Mouse (Mus musculus) urinary bladder, postnatal 4 days (tissue): ENCODE data around the gene Casc1.

Experiments used
- DNase-seq, 2 experiments: peaks; one replicate each; pipeline ENCODE4 v3.0.0; 2021 to 2022; ENCODE audit warnings: low spot score in 2 of 2

Casc1 gene

GRCm38 (mm10) chr6:145210816-145211338 is at the start of gene Casc1, which contains the start of gene Etfrf1:
Casc1 (minus strand) TSS chr6:145211005.
Etfrf1 (plus strand) TSS chr6:145211134.
- DNase-seq = peak; percentile 97 to 98

DNA sequence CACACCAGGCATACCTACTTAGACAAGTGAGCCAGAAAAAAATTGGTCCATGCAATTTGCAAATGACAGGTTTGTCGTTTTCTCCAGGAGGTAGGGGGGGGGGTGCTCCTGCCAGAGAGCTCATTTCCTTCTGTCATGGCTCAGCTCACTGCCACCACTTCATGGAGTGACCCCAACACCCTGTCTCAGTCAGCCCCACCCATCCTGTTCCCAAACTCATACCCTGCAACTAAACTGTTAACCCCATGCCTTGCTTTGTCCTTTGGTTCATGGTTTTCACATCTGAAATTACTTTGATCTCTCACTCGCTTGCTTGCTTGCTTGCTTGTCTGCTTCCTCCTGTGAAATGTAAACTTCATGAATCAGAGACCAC is 45.9 kb upstream of the Casc1 start:
- no peak for DNase-seq

GRCm38 (mm10) chr6:145255952-145256700 is 45.3 kb upstream of the Casc1 start:
- DNase-seq = no peak

DNA sequence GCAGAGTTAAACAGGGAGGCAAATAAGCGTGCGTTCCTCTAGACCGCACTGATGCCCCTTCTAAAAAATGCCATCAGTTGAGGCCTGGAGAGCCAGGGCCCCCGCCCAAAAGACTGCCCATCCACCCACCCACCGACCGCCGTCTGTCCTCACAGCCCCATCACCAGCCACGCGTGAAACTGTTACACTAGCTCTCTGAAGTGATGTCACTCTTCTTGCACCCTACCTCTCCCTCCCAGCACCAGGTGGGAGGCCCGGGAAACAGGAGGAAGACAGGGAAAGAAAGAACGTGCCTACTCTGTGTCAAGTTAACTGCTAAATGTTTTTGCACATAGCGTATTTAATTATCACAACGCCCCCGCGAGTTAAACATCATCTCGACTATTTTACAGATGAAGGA is 40.0 kb upstream of the Casc1 start:
- no peak for DNase-seq

DNA sequence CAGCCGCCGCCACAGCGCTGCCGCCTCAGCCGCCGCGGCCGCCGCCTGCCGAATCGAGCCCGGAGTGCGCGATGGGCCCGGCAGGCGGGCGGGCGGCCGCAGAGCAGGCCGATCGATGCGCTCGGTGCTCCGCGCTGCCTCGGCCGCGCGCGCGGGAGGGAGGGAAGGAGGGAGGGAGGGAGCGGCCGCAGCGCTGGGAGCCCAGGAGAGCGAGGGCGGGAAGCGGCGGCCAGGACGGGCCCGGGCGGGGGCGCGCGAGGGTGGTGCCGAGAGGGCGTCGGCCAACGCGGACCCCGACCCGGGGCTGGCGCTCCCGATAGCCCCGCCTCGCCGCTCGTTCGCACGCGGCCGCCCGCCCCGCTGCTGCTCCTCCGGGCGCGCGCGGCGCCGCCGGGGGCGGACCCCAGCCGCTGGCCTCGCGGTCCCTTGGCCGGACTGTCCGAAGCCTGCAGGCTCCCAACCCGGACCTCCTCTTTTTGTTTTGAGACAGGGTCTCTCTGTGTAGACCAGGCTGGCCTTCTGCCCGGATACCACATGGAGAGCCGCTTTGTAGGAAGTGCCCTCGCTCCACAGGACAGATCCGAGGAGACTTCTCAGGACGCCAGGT is 39.5 kb upstream of the Casc1 start, which contains the start of gene Kras:
Gene Kras (minus strand): TSS at position 55 of the 607 bp plus-strand sequence.
- peak; percentile 91 to 93 for DNase-seq

GRCm38 (mm10) chr6:145249291-145250184 is 38.7 kb upstream of the Casc1 start:
- DNase-seq = peak; percentile 39 to 67

DNA sequence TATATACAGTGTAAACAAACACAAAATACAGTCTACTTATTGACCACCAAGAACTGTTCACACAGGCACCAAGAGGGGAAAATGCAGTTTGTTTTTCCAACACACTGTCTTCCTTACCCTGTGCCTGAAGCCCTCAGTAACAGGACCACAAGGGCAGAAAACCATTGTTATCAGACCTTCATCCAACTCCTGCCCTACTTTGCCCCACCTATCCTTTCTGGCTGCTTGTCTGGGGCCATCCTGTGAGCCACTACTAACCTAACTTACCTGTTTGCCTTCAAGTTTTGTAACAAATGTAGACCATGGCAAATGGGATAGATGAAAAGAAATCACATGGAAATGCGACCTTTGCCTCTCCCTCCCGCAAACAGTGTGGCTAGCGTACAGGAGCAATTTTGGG is 37.1 kb upstream of the Casc1 start:
- DNase-seq = no peak

DNA sequence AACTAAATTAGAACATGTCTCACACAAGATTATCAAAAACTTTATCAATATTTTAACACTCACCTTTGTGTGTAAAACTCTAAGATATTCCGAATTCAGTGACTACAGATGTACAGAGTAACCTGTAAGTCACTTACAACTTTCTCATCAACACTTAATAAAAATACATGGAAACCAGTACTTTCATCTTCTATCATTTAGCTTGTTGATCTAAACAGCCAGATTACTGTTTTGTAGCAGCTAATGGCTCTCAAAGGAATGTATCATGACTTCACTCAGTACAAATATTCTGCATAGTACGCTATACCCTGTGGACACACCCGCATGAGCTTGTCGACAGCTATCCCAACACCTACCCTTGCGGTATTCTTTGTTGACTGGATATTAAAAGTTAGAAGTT is 36.0 kb upstream of the Casc1 start:
- no peak for DNase-seq

- no peak for DNase-seq
Observed at GRCm38 (mm10) chr6:145242521-145242920, 31.7 kb upstream of the Casc1 start.

GRCm38 (mm10) chr6:145240285-145240684 is 29.5 kb upstream of the Casc1 start:
- DNase-seq = no peak

DNA sequence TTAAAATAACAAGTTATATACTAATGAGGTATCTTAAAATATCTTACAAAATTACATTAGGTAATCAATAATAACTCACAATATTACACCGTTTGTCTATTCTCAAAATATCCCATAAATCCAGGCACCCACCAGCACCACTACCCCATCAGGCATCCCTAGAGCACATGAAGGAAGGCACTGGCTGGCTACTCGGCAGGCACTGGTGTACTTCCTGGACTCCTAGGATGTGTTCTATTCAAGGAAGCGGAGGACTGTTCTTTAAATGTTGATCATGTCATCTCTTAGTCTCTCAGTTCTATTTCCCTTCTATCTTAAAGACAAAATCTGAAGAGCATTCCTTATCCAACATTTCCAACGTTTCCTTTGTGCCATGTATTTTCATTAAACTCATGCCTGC is 26.3 kb upstream of the Casc1 start:
- no peak for DNase-seq

DNA sequence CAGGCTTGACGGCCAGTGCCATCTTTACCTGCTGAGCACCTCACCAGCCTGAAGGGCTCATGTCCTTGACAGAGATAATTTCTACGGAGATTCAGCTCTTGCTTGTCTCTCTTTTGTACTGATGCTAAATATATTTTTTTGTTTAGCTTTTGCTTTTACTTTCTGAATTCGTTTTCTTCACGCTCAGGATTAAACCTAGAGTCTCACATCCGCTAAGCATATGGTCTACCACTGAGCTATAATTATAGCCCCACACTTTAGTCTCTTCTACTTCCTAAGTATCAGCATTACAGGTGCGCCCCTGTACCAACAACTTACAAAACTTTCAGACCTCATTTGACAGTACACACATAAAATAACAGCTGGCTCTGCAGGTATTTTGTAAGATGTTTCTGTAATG is 24.6 kb upstream of the Casc1 start:
- no peak for DNase-seq

GRCm38 (mm10) chr6:145234391-145234790 is 23.6 kb upstream of the Casc1 start:
- no peak for DNase-seq

DNA sequence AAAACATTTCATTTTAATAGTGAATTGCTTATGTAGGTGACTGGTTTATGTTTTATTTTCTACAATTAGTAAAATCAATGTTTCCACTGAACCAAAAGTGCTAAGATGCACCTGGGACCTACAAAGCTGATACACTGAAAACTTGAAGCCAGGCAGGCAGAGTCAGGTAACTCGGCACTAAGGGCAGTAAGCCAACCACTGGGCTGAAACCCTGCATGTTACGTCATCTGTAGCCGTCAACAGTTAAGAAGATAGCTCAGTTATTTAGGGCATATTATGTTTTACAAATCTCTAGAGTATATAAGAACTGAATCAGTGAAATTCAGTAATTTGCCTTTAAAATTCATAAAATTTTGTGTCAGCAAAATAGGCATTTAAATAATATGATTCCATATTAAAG is 15.5 kb upstream of the Casc1 start:
- DNase-seq = no peak

DNA sequence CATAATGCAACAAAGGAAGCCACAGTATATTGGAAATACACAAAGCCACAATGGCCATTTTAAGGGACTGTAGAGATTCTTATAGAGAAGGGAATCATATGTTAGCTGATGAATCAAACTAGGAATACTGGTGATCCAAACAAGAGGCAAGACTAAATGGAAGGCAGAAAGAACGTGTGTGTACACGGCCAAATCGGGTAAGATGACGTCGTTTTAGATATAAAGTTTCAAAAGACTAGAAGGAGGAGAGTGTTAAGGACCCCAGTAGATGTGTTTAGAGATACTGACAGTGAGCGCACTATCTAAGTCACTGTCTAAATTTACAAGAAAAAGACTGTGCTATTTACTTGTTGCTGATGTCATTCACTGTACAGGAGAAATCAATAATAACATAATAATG is 13.4 kb upstream of the Casc1 start:
- DNase-seq = no peak

DNA sequence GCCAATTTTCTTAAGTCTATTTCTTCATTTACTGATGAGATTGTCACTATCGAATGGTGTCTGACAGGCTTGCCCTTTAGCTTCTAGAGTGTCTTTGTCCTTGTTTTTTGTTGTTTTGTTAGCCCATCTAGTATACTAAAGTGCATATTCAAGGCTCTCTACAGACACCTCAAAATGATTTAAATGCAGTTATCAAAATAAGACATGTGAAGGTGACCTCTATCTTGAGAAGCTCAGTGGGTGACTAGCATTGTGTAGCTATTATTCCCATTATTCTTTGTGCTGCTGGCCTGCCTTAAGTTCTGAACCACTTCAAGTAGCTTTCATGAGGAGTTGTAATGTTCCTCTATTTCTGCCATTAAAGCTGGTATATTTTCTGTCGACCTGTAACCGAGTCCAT is 5.0 kb upstream of the Casc1 start:
- DNase-seq = no peak

DNA sequence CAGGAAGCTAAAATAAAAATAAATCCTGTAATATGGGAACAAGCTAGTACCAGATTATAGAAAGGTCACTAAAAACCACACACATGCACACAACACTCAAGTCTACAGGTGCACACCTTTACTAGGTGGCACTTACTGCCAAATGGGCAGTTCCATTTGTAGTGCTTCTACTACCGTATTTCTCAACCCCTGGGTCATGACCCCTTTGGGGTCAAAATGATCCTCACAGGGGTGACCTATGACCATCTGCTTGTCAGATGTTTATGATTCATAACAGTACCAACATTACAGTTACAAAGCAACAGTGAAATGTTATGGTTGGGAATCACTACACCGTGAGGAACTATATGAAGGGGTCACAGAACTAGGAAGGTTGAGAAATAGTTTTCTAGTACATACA is 3.1 kb upstream of the Casc1 start:
- DNase-seq = no peak

- DNase-seq = no peak
Observed at GRCm38 (mm10) chr6:145211376-145212305, 836 bp upstream of the Casc1 start.

GRCm38 (mm10) chr6:145210056-145210680 is 637 bp downstream of the Casc1 start:
- DNase-seq = no peak

GRCm38 (mm10) chr6:145205142-145205541 is 5.7 kb downstream of the Casc1 start:
- DNase-seq = no peak

DNA sequence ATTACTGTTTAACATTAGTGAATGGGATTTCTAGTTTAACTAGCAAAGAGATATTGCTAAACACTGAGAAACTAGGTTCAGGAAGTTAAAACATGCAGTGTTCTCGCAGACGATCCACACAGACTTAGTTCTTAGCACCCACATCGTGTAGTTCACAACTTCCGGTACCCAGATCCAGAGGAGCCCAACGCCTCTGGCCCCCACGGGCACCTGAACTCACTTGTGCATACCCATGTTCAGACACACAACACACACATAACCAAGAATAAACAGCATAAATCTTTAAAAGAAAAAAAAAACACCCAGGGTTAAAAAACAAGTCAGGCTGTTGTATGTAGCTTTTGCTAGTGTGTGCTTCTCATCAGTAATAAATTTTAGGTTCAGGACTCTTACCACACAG is 6.4 kb downstream of the Casc1 start:
- DNase-seq = no peak
